Mouse (Mus musculus): ENCODE results near the gene Dlx1. TPM values are rescaled to one million over a fixed set of nuclear protein-coding genes. Genes with fewer than 3 reads are reported as not detected.

Gene Dlx1
- polyA plus RNA-seq, 1 experiment from 2014 or later = 232 TPM

GRCm38 (mm10) chr2:71524763-71525162 is 3.1 kb upstream of the Dlx1 start:
- peak overlapping the region; percentile 28; the same call in 1 of the 2 replicates for H3K9ac ChIP-seq (replicated peaks; ENCODE audit: low read depth, low read length)
- H3K27ac ChIP-seq (ENCODE audit: low read length) = peak overlapping the region; percentile 72
- no peaks in the 10 kb centered on the region for H3K36me3 ChIP-seq (ENCODE audit: control insufficient read depth, insufficient read depth)
- peaks cover 18% of the 10 kb centered on the region for H3K4me1 ChIP-seq (replicated peaks; ENCODE audit: control insufficient read depth, insufficient read depth, low read length)
- WGBS = 27% methylated on average over 13 of the region's 13 CpGs
- H3K4me2 ChIP-seq (ENCODE audit: low read length) = peak overlapping the region; percentile 71
- no peaks in the 10 kb centered on the region for H3K9me3 ChIP-seq (ENCODE audit: control insufficient read depth, low read length)
- ATAC-seq = no peak
- peaks cover 44% of the 10 kb centered on the region for H3K27me3 ChIP-seq (replicated peaks; ENCODE audit: control insufficient read depth, insufficient read depth, low read length)
- H3K4me3 ChIP-seq (replicated peaks; ENCODE audit: low read length) = peak overlapping the region; percentile 36

- peaks cover 22% of the 10 kb centered on the region for H3K4me1 ChIP-seq (replicated peaks; ENCODE audit: control insufficient read depth, insufficient read depth, low read length)
- H3K9ac ChIP-seq (replicated peaks; ENCODE audit: low read depth, low read length) = peak overlapping the region; percentile 30
- H3K4me3 ChIP-seq (replicated peaks; ENCODE audit: low read length) = peak overlapping the region; percentile 36
- peaks cover 49% of the 10 kb centered on the region for H3K27me3 ChIP-seq (replicated peaks; ENCODE audit: control insufficient read depth, insufficient read depth, low read length)
- 11% methylated on average over 10 of the region's 10 CpGs for WGBS
- peak overlapping the region; percentile 97 for H3K27ac ChIP-seq (ENCODE audit: low read length)
- peak overlapping the region; percentile 71 for H3K4me2 ChIP-seq (ENCODE audit: low read length)
- no peaks in the 10 kb centered on the region for H3K9me3 ChIP-seq (ENCODE audit: control insufficient read depth, low read length)
- no peak for ATAC-seq
- no peaks in the 10 kb centered on the region for H3K36me3 ChIP-seq (ENCODE audit: control insufficient read depth, insufficient read depth)
Observed at GRCm38 (mm10) chr2:71526595-71527322, 1.2 kb upstream of the Dlx1 start.

GRCm38 (mm10) chr2:71527323-71528013 is 445 bp upstream of the Dlx1 start:
- Histone ChIP-seq H3K4me2 (ENCODE audit: low read length) (peak overlapping the region; percentile 71), H3K36me3 (ENCODE audit: control insufficient read depth, insufficient read depth) (no peaks in the 10 kb centered on the region), H3K9me3 (ENCODE audit: control insufficient read depth, low read length) (no peaks in the 10 kb centered on the region), H3K27ac (ENCODE audit: low read length) (peak overlapping the region; percentile 97), H3K9ac (replicated peaks; ENCODE audit: low read depth, low read length) (peak overlapping the region; percentile 30), H3K27me3 (replicated peaks; ENCODE audit: control insufficient read depth, insufficient read depth, low read length) (peaks cover 49% of the 10 kb centered on the region), H3K4me1 (replicated peaks; ENCODE audit: control insufficient read depth, insufficient read depth, low read length) (peaks cover 22% of the 10 kb centered on the region), H3K4me3 (replicated peaks; ENCODE audit: low read length) (peak overlapping the region; percentile 55)
- no peak for ATAC-seq
- 6% methylated on average over 24 of the region's 24 CpGs for WGBS

GRCm38 (mm10) chr2:71528714-71529510 is 999 bp downstream of the Dlx1 start:
- no peaks in the 10 kb centered on the region for H3K36me3 ChIP-seq (ENCODE audit: control insufficient read depth, insufficient read depth)
- peak overlapping the region; percentile 55 for H3K4me3 ChIP-seq (replicated peaks; ENCODE audit: low read length)
- H3K9ac ChIP-seq (replicated peaks; ENCODE audit: low read depth, low read length) = peak overlapping the region; percentile 75
- ATAC-seq = peak; percentile 39
- peaks cover 17% of the 10 kb centered on the region for H3K4me1 ChIP-seq (replicated peaks; ENCODE audit: control insufficient read depth, insufficient read depth, low read length)
- H3K4me2 ChIP-seq (ENCODE audit: low read length) = peak overlapping the region; percentile 71
- H3K9me3 ChIP-seq (ENCODE audit: control insufficient read depth, low read length) = no peaks in the 10 kb centered on the region
- peak overlapping the region; percentile 97 for H3K27ac ChIP-seq (ENCODE audit: low read length)
- H3K27me3 ChIP-seq (replicated peaks; ENCODE audit: control insufficient read depth, insufficient read depth, low read length) = peaks cover 47% of the 10 kb centered on the region
- under 1% methylated on average over 57 of the region's 57 CpGs for WGBS

GRCm38 (mm10) chr2:71529511-71530351 is 1.8 kb downstream of the Dlx1 start:
- Histone ChIP-seq H3K9me3 (ENCODE audit: control insufficient read depth, low read length) (no peaks in the 10 kb centered on the region), H3K4me1 (replicated peaks; ENCODE audit: control insufficient read depth, insufficient read depth, low read length) (peaks cover 16% of the 10 kb centered on the region), H3K4me2 (ENCODE audit: low read length) (peak overlapping the region; percentile 71), H3K4me3 (replicated peaks; ENCODE audit: low read length) (peak overlapping the region; percentile 55), H3K36me3 (ENCODE audit: control insufficient read depth, insufficient read depth) (no peaks in the 10 kb centered on the region), H3K9ac (replicated peaks; ENCODE audit: low read depth, low read length) (peak overlapping the region; percentile 75), H3K27me3 (replicated peaks; ENCODE audit: control insufficient read depth, insufficient read depth, low read length) (peaks cover 43% of the 10 kb centered on the region), H3K27ac (ENCODE audit: low read length) (peak overlapping the region; percentile 97)
- WGBS = under 1% methylated on average over 58 of the region's 60 CpGs
- peak; percentile 79 for ATAC-seq

GRCm38 (mm10) chr2:71530391-71531123 is 2.6 kb downstream of the Dlx1 start:
- peak overlapping the region; percentile 75 for H3K9ac ChIP-seq (replicated peaks; ENCODE audit: low read depth, low read length)
- H3K4me3 ChIP-seq (replicated peaks; ENCODE audit: low read length) = peak overlapping the region; percentile 55
- ATAC-seq = no peak

GRCm38 (mm10) chr2:71531124-71531590 is 3.2 kb downstream of the Dlx1 start:
- Histone ChIP-seq H3K9me3 (ENCODE audit: control insufficient read depth, low read length) (no peaks in the 10 kb centered on the region), H3K4me2 (ENCODE audit: low read length) (peak overlapping the region; percentile 71)

More at GRCm38 (mm10) chr2:71530391-71531123, 2.6 kb downstream of the Dlx1 start:
- H3K9me3 ChIP-seq (ENCODE audit: control insufficient read depth, low read length) = no peaks in the 10 kb centered on the region
- WGBS = under 1% methylated on average over 34 of the region's 34 CpGs
- peaks cover 39% of the 10 kb centered on the region for H3K27me3 ChIP-seq (replicated peaks; ENCODE audit: control insufficient read depth, insufficient read depth, low read length)
- H3K36me3 ChIP-seq (ENCODE audit: control insufficient read depth, insufficient read depth) = no peaks in the 10 kb centered on the region
- H3K4me1 ChIP-seq (replicated peaks; ENCODE audit: control insufficient read depth, insufficient read depth, low read length) = peaks cover 16% of the 10 kb centered on the region
- H3K27ac ChIP-seq (ENCODE audit: low read length) = peak overlapping the region; percentile 97
- peak overlapping the region; percentile 71 for H3K4me2 ChIP-seq (ENCODE audit: low read length)

More at GRCm38 (mm10) chr2:71531124-71531590, 3.2 kb downstream of the Dlx1 start:
- H3K36me3 ChIP-seq (ENCODE audit: control insufficient read depth, insufficient read depth) = no peaks in the 10 kb centered on the region
- no peak for ATAC-seq
- peaks cover 33% of the 10 kb centered on the region for H3K27me3 ChIP-seq (replicated peaks; ENCODE audit: control insufficient read depth, insufficient read depth, low read length)
- H3K9ac ChIP-seq (replicated peaks; ENCODE audit: low read depth, low read length) = peak overlapping the region; percentile 75
- H3K27ac ChIP-seq (ENCODE audit: low read length) = peak overlapping the region; percentile 97
- 5% methylated on average over 12 of the region's 12 CpGs for WGBS
- H3K4me1 ChIP-seq (replicated peaks; ENCODE audit: control insufficient read depth, insufficient read depth, low read length) = peaks cover 16% of the 10 kb centered on the region
- peak overlapping the region; percentile 55 for H3K4me3 ChIP-seq (replicated peaks; ENCODE audit: low read length)

All from forebrain, embryonic 16.5 days (tissue).